Mouse (Mus musculus): ENCODE results near the gene Prkce.

- no peak for TF ChIP-seq CTCF (IDR thresholded peaks at IDR 0.05; ENCODE audit: control insufficient read depth, insufficient read depth, low read length)
- TF ChIP-seq POLR2A (IDR thresholded peaks at IDR 0.05; ENCODE audit: borderline replicate concordance, control insufficient read depth, low read depth, low read length), result no peak
Observed at GRCm38 (mm10) chr17:86470160-86470559, 302.6 kb downstream of the Prkce start.

All from bone marrow, adult 2 months (tissue).